Mouse (Mus musculus): ENCODE measurements around the gene Nlk. TPM values are rescaled to one million over a fixed set of nuclear protein-coding genes. Genes with fewer than 3 reads are reported as not detected.

Nlk gene
- total and polyA plus RNA-seq, 3 experiments = 14.8 to 22.4 (median 20.4) TPM

DNA sequence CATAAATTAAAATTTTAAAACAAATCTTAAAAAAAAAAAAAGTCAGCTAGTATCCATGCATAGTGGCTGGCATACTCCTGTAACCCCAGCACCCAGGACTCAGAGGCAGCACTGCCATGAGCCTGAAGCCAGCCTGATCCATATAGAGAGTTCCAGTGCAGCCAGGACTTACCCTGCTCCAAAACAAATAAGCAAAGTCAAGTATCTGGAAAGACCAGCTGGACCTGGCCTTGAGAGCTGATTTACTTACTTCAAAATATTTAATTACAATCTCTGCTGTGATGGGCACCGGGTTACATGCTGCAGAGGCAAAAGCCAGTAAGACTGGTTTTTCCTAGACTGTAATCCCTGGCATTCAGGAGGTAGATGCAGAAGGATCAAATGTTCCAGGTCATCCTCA is 27.6 kb upstream of the Nlk start:
- TF ChIP-seq JUND (conservative IDR thresholded peaks at IDR 0.05; ENCODE audit: low read depth, low read length) (no peak), UBTF (IDR thresholded peaks at IDR 0.05; ENCODE audit: low read depth, low read length) (no peak), TBP (conservative IDR thresholded peaks at IDR 0.05; ENCODE audit: low read depth, low read length) (no peak), ETS1 (conservative IDR thresholded peaks at IDR 0.05; ENCODE audit: low read depth, low read length) (no peak), EP300 (IDR thresholded peaks at IDR 0.05; ENCODE audit: low read length) (no peak), MAX (IDR thresholded peaks at IDR 0.05; ENCODE audit: low read length) (no peak), E2F4 (IDR thresholded peaks at IDR 0.05; ENCODE audit: insufficient replicate concordance, low read depth, low read length) (no peak), PAX5 (IDR thresholded peaks at IDR 0.05; ENCODE audit: low read length) (no peak), MXI1 (IDR thresholded peaks at IDR 0.05; ENCODE audit: low read depth, low read length) (no peak), POLR2A (IDR thresholded peaks at IDR 0.05; ENCODE audit: low read depth, low read length) (no peak), CHD1 (IDR thresholded peaks at IDR 0.05; ENCODE audit: low read depth, low read length) (no peak), MAZ (IDR thresholded peaks at IDR 0.05; ENCODE audit: low read depth, low read length) (no peak), ZC3H11A (IDR thresholded peaks at IDR 0.05; ENCODE audit: low read depth, low read length) (no peak), BHLHE40 (IDR thresholded peaks at IDR 0.05; ENCODE audit: low read depth, low read length) (no peak), RCOR1 (conservative IDR thresholded peaks at IDR 0.05; ENCODE audit: low read depth, low read length) (no peak), CTCF (conservative IDR thresholded peaks at IDR 0.05 in 1 of 2, IDR thresholded peaks at IDR 0.05 in 1 of 2; ENCODE audit: low read depth in 2 of 2, low read length in 2 of 2) (no peak), POLR2AphosphoS2 (IDR thresholded peaks at IDR 0.05; ENCODE audit: low read depth, low read length) (no peak), USF1 (IDR thresholded peaks at IDR 0.05; ENCODE audit: low read depth, low read length) (no peak)
- Histone ChIP-seq H3K4me3 (replicated peaks in 1 of 3; ENCODE audit: low read depth in 2 of 3, low read length in 2 of 3, poor library complexity in 1 of 3) (no peak overlapping the region), H3K4me2 (ENCODE audit: insufficient read depth, low read depth, poor library complexity, severe bottlenecking) (no peak overlapping the region), H3K9ac (ENCODE audit: insufficient read depth, low read depth) (no peak overlapping the region), H3K27ac (ENCODE audit: insufficient read depth, low read depth) (no peak overlapping the region), H3K36me3 (replicated peaks in 1 of 2; ENCODE audit: control insufficient read depth in 1 of 2, insufficient read depth in 1 of 2, low read length in 1 of 2) (no peaks in the 10 kb centered on the region), H3K27me3 (replicated peaks) (peaks cover 20% of the 10 kb centered on the region), H3K9me3 (replicated peaks; ENCODE audit: low read length) (no peaks in the 10 kb centered on the region), H3K79me2 (replicated peaks; ENCODE audit: control insufficient read depth, extremely low read depth, insufficient read depth, poor library complexity, severe bottlenecking) (no peaks in the 10 kb centered on the region), H3K4me1 (ENCODE audit: control insufficient read depth in 1 of 2, insufficient read depth in 2 of 2) (no peaks in the 10 kb centered on the region)
- dilution Hi-C loops (cut with MboI; ENCODE audit: extremely low pct_ligation_motif_present, extremely low pct_unique_long_range_greater_than_20kb, low sequenced_read_pairs) = no loop called here
- in situ Hi-C loops (cut with MboI; ENCODE audit: low pct_ligation_motif_present, low pct_unique_long_range_greater_than_20kb, low sequenced_read_pairs) = no loop called here
- DNase-seq (ENCODE audit: extremely low read depth) = no peak

DNA sequence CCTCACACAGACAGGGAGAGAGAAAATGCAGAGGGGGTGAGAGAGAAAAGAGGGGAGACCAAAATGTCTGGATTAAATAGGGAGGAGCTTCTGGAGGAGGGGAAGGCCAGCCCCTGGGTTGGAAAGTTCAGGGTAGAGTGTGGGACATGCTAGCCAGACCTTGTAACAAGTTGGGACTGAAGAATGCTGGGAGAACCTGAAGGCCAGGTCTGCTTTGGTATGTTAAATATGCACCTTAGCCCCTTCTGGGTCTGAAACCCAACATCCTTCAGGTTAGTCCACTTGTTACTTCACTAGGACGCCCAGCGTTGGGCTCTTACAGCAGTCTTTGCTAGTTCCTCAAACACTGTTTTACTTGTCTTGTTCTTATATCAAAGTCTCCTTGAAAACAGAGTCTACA is 24.2 kb upstream of the Nlk start:
- Histone ChIP-seq H3K79me2 (replicated peaks; ENCODE audit: control insufficient read depth, extremely low read depth, insufficient read depth, poor library complexity, severe bottlenecking) (no peaks in the 10 kb centered on the region), H3K27me3 (replicated peaks) (peaks cover 8% of the 10 kb centered on the region), H3K27ac (ENCODE audit: insufficient read depth, low read depth) (no peak overlapping the region), H3K4me2 (ENCODE audit: insufficient read depth, low read depth, poor library complexity, severe bottlenecking) (no peak overlapping the region), H3K4me1 (ENCODE audit: control insufficient read depth in 1 of 2, insufficient read depth in 2 of 2) (no peaks in the 10 kb centered on the region), H3K36me3 (replicated peaks in 1 of 2; ENCODE audit: control insufficient read depth in 1 of 2, insufficient read depth in 1 of 2, low read length in 1 of 2) (no peaks in the 10 kb centered on the region), H3K9me3 (replicated peaks; ENCODE audit: low read length) (no peaks in the 10 kb centered on the region), H3K4me3 (replicated peaks in 1 of 3; ENCODE audit: low read depth in 2 of 3, low read length in 2 of 3, poor library complexity in 1 of 3) (no peak overlapping the region), H3K9ac (ENCODE audit: insufficient read depth, low read depth) (no peak overlapping the region)
- in situ Hi-C loops (cut with MboI; ENCODE audit: low pct_ligation_motif_present, low pct_unique_long_range_greater_than_20kb, low sequenced_read_pairs) (no loop called here), dilution Hi-C loops (cut with MboI; ENCODE audit: extremely low pct_ligation_motif_present, extremely low pct_unique_long_range_greater_than_20kb, low sequenced_read_pairs) (no loop called here)
- no peak for TF ChIP-seq ZKSCAN1 (IDR thresholded peaks at IDR 0.05; ENCODE audit: borderline replicate concordance, low read depth, low read length)
- no peak for TF ChIP-seq RAD21 (IDR thresholded peaks at IDR 0.05; ENCODE audit: low read depth, low read length)
- no peak for TF ChIP-seq CHD1 (IDR thresholded peaks at IDR 0.05; ENCODE audit: low read depth, low read length)
- TF ChIP-seq MAZ (IDR thresholded peaks at IDR 0.05; ENCODE audit: low read depth, low read length) = no peak
- TF ChIP-seq TCF12 (IDR thresholded peaks at IDR 0.05; ENCODE audit: low read depth, low read length) = no peak
- TF ChIP-seq MAX (IDR thresholded peaks at IDR 0.05; ENCODE audit: low read length) = no peak
- no peak for TF ChIP-seq SMC3 (IDR thresholded peaks at IDR 0.05; ENCODE audit: low read depth, low read length)
- no peak for TF ChIP-seq MEF2A (IDR thresholded peaks at IDR 0.05; ENCODE audit: borderline replicate concordance, low read depth, low read length)
- TF ChIP-seq MXI1 (IDR thresholded peaks at IDR 0.05; ENCODE audit: low read depth, low read length) = no peak
- no peak for TF ChIP-seq CTCF (conservative IDR thresholded peaks at IDR 0.05 in 1 of 2, IDR thresholded peaks at IDR 0.05 in 1 of 2; ENCODE audit: low read depth in 2 of 2, low read length in 2 of 2)
- no peak for TF ChIP-seq JUN (IDR thresholded peaks at IDR 0.05; ENCODE audit: insufficient read depth, low read depth, low read length)
- no peak for TF ChIP-seq RCOR1 (conservative IDR thresholded peaks at IDR 0.05; ENCODE audit: low read depth, low read length)
- no peak for TF ChIP-seq ETS1 (conservative IDR thresholded peaks at IDR 0.05; ENCODE audit: low read depth, low read length)
- TF ChIP-seq EP300 (IDR thresholded peaks at IDR 0.05; ENCODE audit: low read length) = no peak
- TF ChIP-seq ZC3H11A (IDR thresholded peaks at IDR 0.05; ENCODE audit: low read depth, low read length) = no peak
- no peak for TF ChIP-seq TBP (conservative IDR thresholded peaks at IDR 0.05; ENCODE audit: low read depth, low read length)
- no peak for TF ChIP-seq USF2 (conservative IDR thresholded peaks at IDR 0.05; ENCODE audit: low read depth, low read length)
- no peak for TF ChIP-seq UBTF (IDR thresholded peaks at IDR 0.05; ENCODE audit: low read depth, low read length)
- DNase-seq (ENCODE audit: extremely low read depth) = no peak
